Mouse (Mus musculus): Measurements from ENCODE around the gene Fbxl2.

DNA sequence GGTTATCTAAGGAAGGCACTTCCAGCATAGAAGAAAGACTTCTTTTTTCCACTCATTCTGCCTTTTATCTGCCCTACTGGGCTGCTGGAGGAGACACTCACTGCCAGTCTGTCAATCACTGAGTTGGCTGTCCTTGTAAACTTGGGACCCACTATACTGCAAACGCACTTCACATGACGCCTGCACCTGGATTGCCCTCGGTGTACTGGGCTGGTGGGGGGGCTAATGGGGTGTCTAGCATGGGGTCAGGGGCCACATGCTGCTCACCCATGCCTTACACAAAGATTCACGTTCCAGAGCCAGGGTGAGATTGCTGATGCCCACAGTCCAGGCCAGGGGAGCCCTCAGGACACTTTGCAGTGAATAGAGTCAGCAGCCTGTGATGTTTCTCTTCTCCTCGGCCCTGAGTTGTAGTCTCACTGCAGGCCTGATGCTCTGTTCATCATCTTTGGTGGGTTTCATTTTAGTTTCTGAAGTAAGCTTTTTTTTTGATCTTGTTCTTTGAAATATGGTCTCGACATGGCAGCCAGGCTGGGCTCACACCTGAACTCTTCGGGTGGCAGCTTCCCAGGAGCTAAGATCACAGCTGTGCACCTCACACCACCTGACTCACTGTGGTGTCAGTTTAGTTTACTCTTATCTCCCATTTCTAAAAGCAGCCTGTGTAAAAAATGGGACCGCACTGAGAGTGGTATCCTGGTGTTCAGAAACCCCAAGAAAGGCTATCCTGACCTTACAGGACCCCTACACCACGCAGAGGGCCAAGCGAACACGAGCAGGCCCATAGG lies 62.9 kb downstream of the Fbxl2 start:
- no peak for TF ChIP-seq POLR2A (IDR thresholded peaks at IDR 0.05; ENCODE audit: borderline replicate concordance, control insufficient read depth, low read depth, low read length)
- no peak for TF ChIP-seq CTCF (IDR thresholded peaks at IDR 0.05; ENCODE audit: control insufficient read depth, insufficient read depth, low read length)
